Mouse (Mus musculus): ENCODE measurements around the gene Sgms2. TPM values are rescaled to one million over a fixed set of nuclear protein-coding genes. Genes with fewer than 3 reads are reported as not detected.
"Not testable (repeated sequence)": the region's sequence is repeated elsewhere in the genome, so short reads cannot be mapped to it uniquely, and the experiment has no call there.

The Sgms2 gene
- total RNA-seq, 1 experiment from 2014 or later, result 0.87 TPM

GRCm38 (mm10) chr3:131363602-131364001 lies 127.6 kb downstream of the Sgms2 start:
- ATAC-seq (replicated peaks; ENCODE audit: low read depth, poor library complexity, severe bottlenecking), result no peak

- ATAC-seq (replicated peaks; ENCODE audit: low read depth, poor library complexity, severe bottlenecking), result no peak
These were observed 129.3 kb downstream of the Sgms2 start for GRCm38 (mm10) chr3:131361960-131362359.

GRCm38 (mm10) chr3:131359011-131359410 lies 132.2 kb downstream of the Sgms2 start:
- ATAC-seq (replicated peaks; ENCODE audit: low read depth, poor library complexity, severe bottlenecking), result no peak

- ATAC-seq (replicated peaks; ENCODE audit: low read depth, poor library complexity, severe bottlenecking), result no peak
These were observed 133.0 kb downstream of the Sgms2 start for GRCm38 (mm10) chr3:131358205-131358604.

GRCm38 (mm10) chr3:131357643-131358042 lies 133.6 kb downstream of the Sgms2 start:
- peak; percentile 60; the same call in 1 of the 2 replicates for ATAC-seq (replicated peaks; ENCODE audit: low read depth, poor library complexity, severe bottlenecking)

- no peak for ATAC-seq (replicated peaks; ENCODE audit: low read depth, poor library complexity, severe bottlenecking)
These were observed 135.2 kb downstream of the Sgms2 start for GRCm38 (mm10) chr3:131356026-131356425.

GRCm38 (mm10) chr3:131350539-131350938 lies 140.7 kb downstream of the Sgms2 start:
- ATAC-seq (replicated peaks; ENCODE audit: low read depth, poor library complexity, severe bottlenecking), result 0 out of 2 replicates have a peak, but pooled peaks have one; percentile 39

- ATAC-seq (replicated peaks; ENCODE audit: low read depth, poor library complexity, severe bottlenecking), result no peak
These were observed 142.2 kb downstream of the Sgms2 start for GRCm38 (mm10) chr3:131349013-131349412.

- no peak for ATAC-seq (replicated peaks; ENCODE audit: low read depth, poor library complexity, severe bottlenecking)
These were observed 142.6 kb downstream of the Sgms2 start for GRCm38 (mm10) chr3:131348579-131348950.

GRCm38 (mm10) chr3:131347831-131348578 lies 143.2 kb downstream of the Sgms2 start:
- peak; percentile 76 for ATAC-seq (replicated peaks; ENCODE audit: low read depth, poor library complexity, severe bottlenecking)

GRCm38 (mm10) chr3:131345903-131346302 lies 145.3 kb downstream of the Sgms2 start:
- no peak for ATAC-seq (replicated peaks; ENCODE audit: low read depth, poor library complexity, severe bottlenecking)

GRCm38 (mm10) chr3:131343311-131343710 lies 147.9 kb downstream of the Sgms2 start:
- ATAC-seq (replicated peaks; ENCODE audit: low read depth, poor library complexity, severe bottlenecking), result no peak

GRCm38 (mm10) chr3:131340885-131341284 lies 150.3 kb downstream of the Sgms2 start:
- ATAC-seq (replicated peaks; ENCODE audit: low read depth, poor library complexity, severe bottlenecking), result no peak

GRCm38 (mm10) chr3:131339280-131339679 lies 151.9 kb downstream of the Sgms2 start:
- ATAC-seq (replicated peaks; ENCODE audit: low read depth, poor library complexity, severe bottlenecking), result no peak

GRCm38 (mm10) chr3:131337749-131338148 lies 153.5 kb downstream of the Sgms2 start:
- not testable (repeated sequence) for ATAC-seq (replicated peaks; ENCODE audit: low read depth, poor library complexity, severe bottlenecking)

GRCm38 (mm10) chr3:131336629-131337028 lies 154.6 kb downstream of the Sgms2 start:
- no peak for ATAC-seq (replicated peaks; ENCODE audit: low read depth, poor library complexity, severe bottlenecking)

GRCm38 (mm10) chr3:131335117-131335547 lies 156.1 kb downstream of the Sgms2 start:
- peak; percentile 20; the same call in 1 of the 2 replicates for ATAC-seq (replicated peaks; ENCODE audit: low read depth, poor library complexity, severe bottlenecking)

- ATAC-seq (replicated peaks; ENCODE audit: low read depth, poor library complexity, severe bottlenecking), result no peak
These were observed 164.0 kb downstream of the Sgms2 start for GRCm38 (mm10) chr3:131327189-131327588.

GRCm38 (mm10) chr3:131326637-131327036 lies 164.6 kb downstream of the Sgms2 start:
- ATAC-seq (replicated peaks; ENCODE audit: low read depth, poor library complexity, severe bottlenecking), result no peak

- no peak for ATAC-seq (replicated peaks; ENCODE audit: low read depth, poor library complexity, severe bottlenecking)
These were observed 169.0 kb downstream of the Sgms2 start for GRCm38 (mm10) chr3:131322081-131322815.

GRCm38 (mm10) chr3:131320184-131320583 lies 171.0 kb downstream of the Sgms2 start:
- peak; percentile 95 for ATAC-seq (replicated peaks; ENCODE audit: low read depth, poor library complexity, severe bottlenecking)

Data from common myeloid progenitor, adult 5-6 weeks (primary cell).